Mouse (Mus musculus) C2C12 (cell line): Measurements from ENCODE around the gene Gm3045.

Source experiments
- CEBPB ChIP-seq: IDR thresholded peaks from one replicate; pipeline ENCODE4 v1.6.1; 2011; ENCODE audit warnings: low read depth, mild to moderate bottlenecking, control low read depth, moderate library complexity
- CTCF ChIP-seq: IDR thresholded peaks from one replicate; pipeline ENCODE4 v1.5.1; 2011; ENCODE audit not compliant: control insufficient read depth, insufficient read depth, insufficient read length
- MAX ChIP-seq: IDR thresholded peaks from one replicate; pipeline ENCODE4 v1.6.1; 2011; ENCODE audit warnings: mild to moderate bottlenecking, control low read depth
- MYOG ChIP-seq: IDR thresholded peaks from one replicate; pipeline ENCODE4 v1.6.1; 2011; ENCODE audit not compliant: control insufficient read depth, insufficient read length; ENCODE audit errors: extremely low read depth
- USF1 ChIP-seq: IDR thresholded peaks from one replicate; pipeline ENCODE4 v1.6.1; 2011; ENCODE audit warnings: low read depth, mild to moderate bottlenecking, control low read depth, moderate library complexity

- no peak for TF ChIP-seq USF1
- TF ChIP-seq MYOG = no peak
- no peak for TF ChIP-seq CTCF
- TF ChIP-seq CEBPB = no peak
- no peak for TF ChIP-seq MAX
These were observed 37.4 kb downstream of the Gm3045 start for GRCm38 (mm10) chr13:56463750-56464149.
